Mouse (Mus musculus) bone marrow macrophage, adult 2 months (primary cell): Measurements from ENCODE around the gene Pmvk.

Source experiments
- CTCF ChIP-seq: IDR thresholded peaks from 2 replicates; pipeline ENCODE4 v1.5.1; 2012; ENCODE audit warnings: low read depth, mild to moderate bottlenecking, low read length, moderate library complexity
- POLR2A ChIP-seq: IDR thresholded peaks from 2 replicates; pipeline ENCODE4 v1.6.1; 2012; ENCODE audit warnings: mild to moderate bottlenecking, low read depth, low read length, borderline replicate concordance

- TF ChIP-seq POLR2A (no peak), CTCF (no peak)
Observed at GRCm38 (mm10) chr3:89472280-89472679, 17.9 kb downstream of the Pmvk start.
